Mouse (Mus musculus): ENCODE data around the gene Lama5. TPM values are rescaled to one million over a fixed set of nuclear protein-coding genes. Genes with fewer than 3 reads are reported as not detected.
A peak's percentile ranks its signal among the peaks of the same experiment; 100 is the strongest.

The Lama5 gene
- total RNA-seq, 2 experiments from 2014 or later = 0.15 to 0.42 TPM

DNA sequence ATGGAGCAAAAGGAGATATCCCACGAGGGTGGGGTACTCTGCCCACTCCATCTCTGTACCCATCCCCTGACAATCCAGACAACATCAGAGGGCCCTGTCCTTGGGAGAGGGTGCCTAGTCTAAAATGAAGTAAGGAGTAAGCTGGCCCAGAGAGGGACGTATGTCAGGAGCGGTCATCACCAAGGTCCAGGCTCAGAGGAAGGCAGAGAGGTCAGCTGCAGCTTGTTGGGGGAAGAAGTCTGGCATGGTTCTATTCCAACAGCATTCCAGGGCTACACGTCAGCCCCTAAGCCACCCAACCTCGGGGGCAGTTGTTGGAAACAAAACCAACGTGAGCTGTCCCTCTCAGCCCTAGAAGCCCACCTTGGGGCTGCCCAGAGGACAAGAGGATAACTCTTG lies 2.4 kb upstream of the Lama5 start:
- no peak for ATAC-seq (replicated peaks; ENCODE audit: low FRiP score, poor library complexity, severe bottlenecking)

GRCm38 (mm10) chr2:180227262-180228059 lies 1.8 kb upstream of the Lama5 start:
- ATAC-seq (replicated peaks; ENCODE audit: low FRiP score, poor library complexity, severe bottlenecking) = peak; percentile 56

- ATAC-seq (replicated peaks; ENCODE audit: low FRiP score, poor library complexity, severe bottlenecking) = no peak
These were observed 456 bp downstream of the Lama5 start for GRCm38 (mm10) chr2:180225044-180225761.

- no peak for ATAC-seq (replicated peaks; ENCODE audit: low FRiP score, poor library complexity, severe bottlenecking)
These were observed 1.0 kb downstream of the Lama5 start for GRCm38 (mm10) chr2:180224647-180225043.

- ATAC-seq (replicated peaks; ENCODE audit: low FRiP score, poor library complexity, severe bottlenecking) = 0 out of 2 replicates have a peak, but pooled peaks have one; percentile 16
These were observed 3.4 kb downstream of the Lama5 start for GRCm38 (mm10) chr2:180222250-180222649.

DNA sequence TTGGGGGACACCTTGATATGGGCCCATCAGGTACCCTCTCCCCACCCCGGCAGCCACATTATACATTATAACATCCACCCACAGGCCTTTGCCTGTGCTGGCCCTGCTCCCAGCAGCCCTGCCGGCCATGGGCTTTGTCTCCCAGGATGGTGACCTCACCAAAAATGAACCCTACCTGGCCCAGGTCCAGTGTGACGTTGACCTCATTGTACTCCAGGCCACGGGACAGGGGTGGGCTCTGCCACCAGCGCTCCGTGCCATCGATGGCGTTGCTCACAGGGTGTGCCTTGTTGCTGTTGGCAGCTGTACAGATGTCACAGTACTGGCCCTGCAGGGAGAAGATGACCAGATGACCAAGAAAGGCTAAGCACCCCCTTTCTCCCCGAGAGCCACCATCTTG lies 4.6 kb downstream of the Lama5 start:
- ATAC-seq (replicated peaks; ENCODE audit: low FRiP score, poor library complexity, severe bottlenecking) = no peak

GRCm38 (mm10) chr2:180220165-180220564 lies 5.5 kb downstream of the Lama5 start:
- ATAC-seq (replicated peaks; ENCODE audit: low FRiP score, poor library complexity, severe bottlenecking) = no peak

GRCm38 (mm10) chr2:180219145-180219943 lies 6.3 kb downstream of the Lama5 start:
- no peak for ATAC-seq (replicated peaks; ENCODE audit: low FRiP score, poor library complexity, severe bottlenecking)

DNA sequence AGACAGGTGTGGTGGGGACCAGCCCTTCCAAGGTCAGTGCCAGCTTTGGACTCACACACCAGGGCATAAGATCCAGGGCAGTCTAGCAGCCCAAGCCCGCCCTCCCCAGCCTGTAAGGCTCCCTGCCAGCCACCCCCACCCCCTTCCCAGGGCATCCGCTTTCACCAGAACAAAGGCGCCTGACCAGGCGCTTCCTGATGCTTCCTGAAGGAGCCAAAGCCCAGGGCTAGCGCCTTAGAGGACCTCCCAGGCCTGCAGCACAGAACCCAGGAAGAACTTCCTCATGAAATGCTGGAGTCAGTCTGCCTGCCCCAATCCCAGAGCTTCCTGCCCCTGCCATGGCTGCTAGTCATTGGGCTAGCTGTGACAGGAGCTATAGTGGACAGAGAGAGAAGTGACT lies 7.0 kb downstream of the Lama5 start:
- no peak for ATAC-seq (replicated peaks; ENCODE audit: low FRiP score, poor library complexity, severe bottlenecking)

GRCm38 (mm10) chr2:180218241-180218640 lies 7.4 kb downstream of the Lama5 start:
- ATAC-seq (replicated peaks; ENCODE audit: low FRiP score, poor library complexity, severe bottlenecking) = no peak

- no peak for ATAC-seq (replicated peaks; ENCODE audit: low FRiP score, poor library complexity, severe bottlenecking)
These were observed 8.1 kb downstream of the Lama5 start for GRCm38 (mm10) chr2:180217587-180217986.

GRCm38 (mm10) chr2:180216921-180217320 lies 8.7 kb downstream of the Lama5 start:
- no peak for ATAC-seq (replicated peaks; ENCODE audit: low FRiP score, poor library complexity, severe bottlenecking)

- ATAC-seq (replicated peaks; ENCODE audit: low FRiP score, poor library complexity, severe bottlenecking) = no peak
These were observed 9.7 kb downstream of the Lama5 start for GRCm38 (mm10) chr2:180215951-180216350.

GRCm38 (mm10) chr2:180215011-180215461 lies 10.6 kb downstream of the Lama5 start:
- ATAC-seq (replicated peaks; ENCODE audit: low FRiP score, poor library complexity, severe bottlenecking) = no peak

GRCm38 (mm10) chr2:180214352-180214978 lies 11.2 kb downstream of the Lama5 start:
- ATAC-seq (replicated peaks; ENCODE audit: low FRiP score, poor library complexity, severe bottlenecking) = no peak

DNA sequence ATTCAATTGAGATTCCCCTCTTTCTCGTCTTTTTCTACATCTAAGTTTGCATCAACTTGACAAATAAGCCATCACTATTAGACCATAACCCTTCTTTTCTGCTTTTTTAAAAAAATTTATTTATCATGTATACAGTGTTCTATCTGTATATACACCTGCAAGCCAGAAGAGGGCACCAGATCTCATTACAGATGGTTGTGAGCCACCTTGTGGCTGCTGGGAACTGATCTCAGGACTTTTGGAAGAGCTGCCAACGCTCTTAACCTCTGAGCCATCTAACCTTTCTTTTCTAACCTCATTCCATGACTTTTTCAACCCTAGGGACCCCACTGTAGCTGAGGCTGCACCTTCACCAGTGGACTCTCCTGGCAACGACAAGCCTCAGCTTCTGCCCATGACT lies 13.4 kb downstream of the Lama5 start:
- no peak for ATAC-seq (replicated peaks; ENCODE audit: low FRiP score, poor library complexity, severe bottlenecking)

GRCm38 (mm10) chr2:180208976-180209375 lies 16.7 kb downstream of the Lama5 start:
- ATAC-seq (replicated peaks; ENCODE audit: low FRiP score, poor library complexity, severe bottlenecking) = no peak

GRCm38 (mm10) chr2:180207840-180208239 lies 17.8 kb downstream of the Lama5 start:
- ATAC-seq (replicated peaks; ENCODE audit: low FRiP score, poor library complexity, severe bottlenecking) = 0 out of 2 replicates have a peak, but pooled peaks have one; percentile 32

GRCm38 (mm10) chr2:180205956-180206280 lies 19.7 kb downstream of the Lama5 start:
- no peak for ATAC-seq (replicated peaks; ENCODE audit: low FRiP score, poor library complexity, severe bottlenecking)

Measured in erythroid progenitor cell, adult 5-6 weeks (primary cell).